Mouse (Mus musculus): Measurements from ENCODE around the gene Kank2.
"Not testable (repeated sequence)": the region's sequence is repeated elsewhere in the genome, so short reads cannot be mapped to it uniquely, and the experiment has no call there.

Kank2 gene

GRCm38 (mm10) chr9:21816716-21817305, 18.3 kb upstream of the Kank2 start:
- no peak for DNase-seq

GRCm38 (mm10) chr9:21811170-21811569, 12.6 kb upstream of the Kank2 start:
- DNase-seq: no peak

GRCm38 (mm10) chr9:21808561-21808960, 10.0 kb upstream of the Kank2 start:
- DNase-seq: no peak

- no peak for DNase-seq
Observed at GRCm38 (mm10) chr9:21806976-21807375, 8.4 kb upstream of the Kank2 start.

- DNase-seq: no peak
Observed at GRCm38 (mm10) chr9:21806363-21806762, 7.8 kb upstream of the Kank2 start.

GRCm38 (mm10) chr9:21803986-21804644, 5.6 kb upstream of the Kank2 start:
- DNase-seq: peak; percentile 91

- no peak for DNase-seq
Observed at GRCm38 (mm10) chr9:21801591-21801990, 3.0 kb upstream of the Kank2 start.

GRCm38 (mm10) chr9:21801121-21801520, 2.6 kb upstream of the Kank2 start:
- no peak for DNase-seq

GRCm38 (mm10) chr9:21799010-21799350, 436 bp upstream of the Kank2 start:
- no peak for DNase-seq

GRCm38 (mm10) chr9:21797921-21798344, 611 bp downstream of the Kank2 start:
- DNase-seq: peak; percentile 84

GRCm38 (mm10) chr9:21796919-21797318, 1.6 kb downstream of the Kank2 start:
- no peak for DNase-seq

- peak; percentile 29 for DNase-seq
Observed at GRCm38 (mm10) chr9:21796259-21796658, 2.3 kb downstream of the Kank2 start.

- DNase-seq: no peak
Observed at GRCm38 (mm10) chr9:21795579-21795978, 3.0 kb downstream of the Kank2 start.

GRCm38 (mm10) chr9:21794925-21795324, 3.6 kb downstream of the Kank2 start:
- DNase-seq: no peak

GRCm38 (mm10) chr9:21794344-21794834, 4.2 kb downstream of the Kank2 start:
- no peak for DNase-seq

- DNase-seq: not testable (repeated sequence)
Observed at GRCm38 (mm10) chr9:21793507-21793906, 5.0 kb downstream of the Kank2 start.

GRCm38 (mm10) chr9:21792644-21793043, 5.9 kb downstream of the Kank2 start:
- DNase-seq: no peak

GRCm38 (mm10) chr9:21791861-21792260, 6.7 kb downstream of the Kank2 start:
- no peak for DNase-seq

- DNase-seq: no peak
Observed at GRCm38 (mm10) chr9:21788234-21788633, 10.3 kb downstream of the Kank2 start.

GRCm38 (mm10) chr9:21787654-21788053, 10.9 kb downstream of the Kank2 start:
- DNase-seq: no peak

- peak; percentile 83 for DNase-seq
Observed at GRCm38 (mm10) chr9:21786906-21787305, 11.6 kb downstream of the Kank2 start.

GRCm38 (mm10) chr9:21786309-21786708, 12.2 kb downstream of the Kank2 start:
- DNase-seq: not testable (repeated sequence)

- no peak for DNase-seq
Observed at GRCm38 (mm10) chr9:21784517-21785307, 13.8 kb downstream of the Kank2 start.

All from embryo, embryonic 11 days (tissue).